Mouse (Mus musculus) ES-Bruce4 (cell line): ENCODE results near the gene Pus7l.

ENCODE experiments used
- EP300 ChIP-seq: IDR thresholded peaks from 2 replicates; pipeline ENCODE4 v1.6.1; 2011; ENCODE audit warnings: low read depth, low read length; ENCODE audit not compliant: insufficient read depth
- POLR2A ChIP-seq: IDR thresholded peaks from one replicate; pipeline ENCODE4 v1.8.1; 2011; ENCODE audit warnings: low read length; ENCODE audit not compliant: insufficient read depth

- TF ChIP-seq POLR2A, result no peak
- TF ChIP-seq EP300, result no peak
Observed at GRCm38 (mm10) chr15:94558895-94559656, 15.7 kb upstream of the Pus7l start.
